Mouse (Mus musculus): ENCODE data around the gene Fyn. TPM values are rescaled to one million over a fixed set of nuclear protein-coding genes. Genes with fewer than 3 reads are reported as not detected.

Gene Fyn
- polyA plus RNA-seq, 1 experiment, result 134 TPM

DNA sequence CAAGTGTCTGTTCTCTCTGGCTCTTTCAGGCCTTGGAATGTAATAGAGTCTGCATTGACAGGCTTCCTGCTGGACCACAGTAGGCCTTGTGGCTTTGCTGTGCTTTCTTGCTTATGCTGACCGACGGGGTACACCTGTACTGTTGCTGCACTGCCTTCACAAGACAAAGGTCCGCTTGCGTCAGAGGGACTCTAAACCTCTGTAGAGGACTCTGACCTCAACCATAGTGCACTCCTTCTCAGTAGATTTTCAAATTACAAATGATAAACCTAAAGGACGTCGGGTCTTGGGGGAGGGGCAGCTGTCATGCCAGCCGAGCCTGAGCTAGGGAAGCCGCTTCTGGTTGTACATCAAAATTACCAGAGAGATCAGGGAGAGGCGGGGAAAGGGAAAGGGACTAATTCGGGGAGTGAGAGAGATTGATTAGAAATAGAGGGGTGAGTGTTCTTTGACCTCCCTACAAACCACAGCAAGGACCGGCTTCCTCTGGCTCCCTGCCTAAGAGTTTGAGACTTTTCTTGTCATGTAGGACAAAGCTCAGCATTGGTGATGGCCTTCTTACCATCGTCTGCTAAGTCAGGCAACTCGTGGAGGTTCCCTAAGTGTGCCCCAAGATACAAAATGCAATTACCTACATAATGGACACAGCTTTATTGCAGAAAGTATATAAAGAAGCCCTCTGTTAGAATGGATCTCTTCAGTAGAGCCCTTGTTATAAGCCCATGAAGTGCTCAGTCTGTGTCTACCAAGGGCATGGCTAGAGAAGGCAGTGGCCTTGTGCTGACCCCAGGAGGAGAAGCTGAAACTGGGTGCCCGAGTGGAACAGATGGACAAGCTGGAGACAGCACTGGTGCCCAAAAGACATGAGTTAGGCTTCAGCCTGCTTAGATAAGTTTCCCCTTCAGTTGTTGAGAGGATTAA lies 64.3 kb downstream of the Fyn start:
- DNase-seq (ENCODE audit: low read depth), result no peak
- TF ChIP-seq POLR2A (IDR thresholded peaks at IDR 0.05; ENCODE audit: borderline replicate concordance, extremely low read depth, insufficient read depth, insufficient read length, poor library complexity, severe bottlenecking) (no peak), CTCF (IDR thresholded peaks at IDR 0.05; ENCODE audit: borderline replicate concordance, extremely low read depth, insufficient read depth, insufficient read length) (no peak)

GRCm38 (mm10) chr10:39433893-39434292 lies 65.2 kb downstream of the Fyn start:
- TF ChIP-seq POLR2A (IDR thresholded peaks at IDR 0.05; ENCODE audit: borderline replicate concordance, extremely low read depth, insufficient read depth, insufficient read length, poor library complexity, severe bottlenecking), result no peak
- TF ChIP-seq CTCF (IDR thresholded peaks at IDR 0.05; ENCODE audit: borderline replicate concordance, extremely low read depth, insufficient read depth, insufficient read length), result no peak
- no peak for DNase-seq (ENCODE audit: low read depth)

DNA sequence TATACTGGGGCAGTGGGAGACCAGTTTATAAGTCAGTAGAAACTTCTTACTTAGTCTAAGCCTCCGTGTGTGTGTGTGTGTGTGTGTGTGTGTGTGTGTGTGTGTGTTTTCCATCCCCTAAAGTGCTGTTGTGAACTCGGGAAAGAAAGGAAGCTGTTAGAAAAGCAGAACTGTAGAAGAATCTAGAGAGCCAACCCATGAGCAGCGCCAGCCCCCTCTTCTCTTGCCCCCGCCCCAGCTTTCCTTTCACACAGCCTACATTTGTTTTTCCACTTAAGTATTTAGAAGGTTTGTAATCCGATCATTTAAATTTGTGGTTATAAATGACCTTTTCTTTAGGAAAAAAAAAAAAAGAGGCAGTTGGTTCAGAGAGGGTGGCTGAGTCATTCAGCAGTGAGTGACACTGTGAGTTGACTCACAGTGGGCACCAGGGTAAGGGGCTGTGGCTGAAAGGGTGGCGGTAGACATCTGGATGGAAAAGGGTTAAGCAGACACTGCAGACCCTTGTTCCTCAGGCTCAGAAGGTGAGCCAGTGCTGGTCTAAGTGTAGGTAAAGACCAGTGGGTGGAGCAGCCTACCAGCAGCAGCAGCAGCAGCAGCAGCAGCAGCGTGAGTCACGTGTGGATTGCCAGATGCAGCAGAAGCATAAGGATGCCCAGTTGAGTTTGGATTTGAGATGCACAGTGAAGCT lies 66.2 kb downstream of the Fyn start:
- TF ChIP-seq POLR2A (IDR thresholded peaks at IDR 0.05; ENCODE audit: borderline replicate concordance, extremely low read depth, insufficient read depth, insufficient read length, poor library complexity, severe bottlenecking) (no peak), CTCF (IDR thresholded peaks at IDR 0.05; ENCODE audit: borderline replicate concordance, extremely low read depth, insufficient read depth, insufficient read length) (no peak)
- no peak for DNase-seq (ENCODE audit: low read depth)

- TF ChIP-seq CTCF (IDR thresholded peaks at IDR 0.05; ENCODE audit: borderline replicate concordance, extremely low read depth, insufficient read depth, insufficient read length) (no peak), POLR2A (IDR thresholded peaks at IDR 0.05; ENCODE audit: borderline replicate concordance, extremely low read depth, insufficient read depth, insufficient read length, poor library complexity, severe bottlenecking) (no peak)
- no peak for DNase-seq (ENCODE audit: low read depth)
Measured at GRCm38 (mm10) chr10:39438905-39439304, 70.2 kb downstream of the Fyn start.

- TF ChIP-seq POLR2A (IDR thresholded peaks at IDR 0.05; ENCODE audit: borderline replicate concordance, extremely low read depth, insufficient read depth, insufficient read length, poor library complexity, severe bottlenecking), result no peak
- TF ChIP-seq CTCF (IDR thresholded peaks at IDR 0.05; ENCODE audit: borderline replicate concordance, extremely low read depth, insufficient read depth, insufficient read length), result no peak
- no peak for DNase-seq (ENCODE audit: low read depth)
Measured at GRCm38 (mm10) chr10:39440506-39440905, 71.9 kb downstream of the Fyn start.

GRCm38 (mm10) chr10:39441636-39442035 lies 73.0 kb downstream of the Fyn start:
- TF ChIP-seq CTCF (IDR thresholded peaks at IDR 0.05; ENCODE audit: borderline replicate concordance, extremely low read depth, insufficient read depth, insufficient read length) (no peak), POLR2A (IDR thresholded peaks at IDR 0.05; ENCODE audit: borderline replicate concordance, extremely low read depth, insufficient read depth, insufficient read length, poor library complexity, severe bottlenecking) (no peak)
- no peak for DNase-seq (ENCODE audit: low read depth)

DNA sequence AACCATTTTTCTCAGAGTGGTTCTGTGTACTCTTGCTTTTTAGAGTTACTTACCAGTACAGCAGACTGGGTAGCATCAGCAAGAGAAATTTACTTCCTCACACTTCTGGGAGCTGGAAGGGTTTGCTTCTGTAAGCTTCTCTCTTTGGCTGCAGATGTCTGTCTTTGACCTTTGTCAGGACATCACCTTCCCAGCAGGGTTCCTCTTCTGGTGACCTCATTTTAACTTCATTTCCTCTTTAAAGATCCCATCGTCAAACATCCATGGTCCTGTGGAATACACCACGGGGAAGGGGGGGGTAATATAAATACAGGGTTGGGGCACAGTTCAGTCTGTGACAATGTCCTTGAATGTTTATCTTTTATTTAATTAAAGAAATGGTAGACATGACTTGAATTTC lies 74.5 kb downstream of the Fyn start:
- TF ChIP-seq CTCF (IDR thresholded peaks at IDR 0.05; ENCODE audit: borderline replicate concordance, extremely low read depth, insufficient read depth, insufficient read length) (no peak), POLR2A (IDR thresholded peaks at IDR 0.05; ENCODE audit: borderline replicate concordance, extremely low read depth, insufficient read depth, insufficient read length, poor library complexity, severe bottlenecking) (no peak)
- DNase-seq (ENCODE audit: low read depth), result no peak

GRCm38 (mm10) chr10:39443947-39444346 lies 75.3 kb downstream of the Fyn start:
- DNase-seq (ENCODE audit: low read depth), result no peak
- TF ChIP-seq POLR2A (IDR thresholded peaks at IDR 0.05; ENCODE audit: borderline replicate concordance, extremely low read depth, insufficient read depth, insufficient read length, poor library complexity, severe bottlenecking), result no peak
- peak; percentile 11; the same call in 1 of the 2 replicates for TF ChIP-seq CTCF (IDR thresholded peaks at IDR 0.05; ENCODE audit: borderline replicate concordance, extremely low read depth, insufficient read depth, insufficient read length)

- no peak for DNase-seq (ENCODE audit: low read depth)
- TF ChIP-seq CTCF (IDR thresholded peaks at IDR 0.05; ENCODE audit: borderline replicate concordance, extremely low read depth, insufficient read depth, insufficient read length), result no peak
- TF ChIP-seq POLR2A (IDR thresholded peaks at IDR 0.05; ENCODE audit: borderline replicate concordance, extremely low read depth, insufficient read depth, insufficient read length, poor library complexity, severe bottlenecking), result no peak
Measured at GRCm38 (mm10) chr10:39445870-39446269, 77.2 kb downstream of the Fyn start.

GRCm38 (mm10) chr10:39446706-39447105 lies 78.1 kb downstream of the Fyn start:
- DNase-seq (ENCODE audit: low read depth), result no peak
- TF ChIP-seq POLR2A (IDR thresholded peaks at IDR 0.05; ENCODE audit: borderline replicate concordance, extremely low read depth, insufficient read depth, insufficient read length, poor library complexity, severe bottlenecking), result no peak
- TF ChIP-seq CTCF (IDR thresholded peaks at IDR 0.05; ENCODE audit: borderline replicate concordance, extremely low read depth, insufficient read depth, insufficient read length), result no peak

GRCm38 (mm10) chr10:39449179-39449578 lies 80.5 kb downstream of the Fyn start:
- TF ChIP-seq CTCF (IDR thresholded peaks at IDR 0.05; ENCODE audit: borderline replicate concordance, extremely low read depth, insufficient read depth, insufficient read length) (no peak), POLR2A (IDR thresholded peaks at IDR 0.05; ENCODE audit: borderline replicate concordance, extremely low read depth, insufficient read depth, insufficient read length, poor library complexity, severe bottlenecking) (no peak)

More at GRCm38 (mm10) chr10:39449179-39449578, 80.5 kb downstream of the Fyn start:
- no peak for DNase-seq (ENCODE audit: low read depth)

All from brain, embryonic 14.5 days (tissue).